Mouse (Mus musculus): ENCODE results near the gene Ndufs2. TPM values are rescaled to one million over a fixed set of nuclear protein-coding genes. Genes with fewer than 3 reads are reported as not detected.

Ndufs2 gene
- polyA plus RNA-seq, 1 experiment from 2014 or later: 188 TPM

DNA sequence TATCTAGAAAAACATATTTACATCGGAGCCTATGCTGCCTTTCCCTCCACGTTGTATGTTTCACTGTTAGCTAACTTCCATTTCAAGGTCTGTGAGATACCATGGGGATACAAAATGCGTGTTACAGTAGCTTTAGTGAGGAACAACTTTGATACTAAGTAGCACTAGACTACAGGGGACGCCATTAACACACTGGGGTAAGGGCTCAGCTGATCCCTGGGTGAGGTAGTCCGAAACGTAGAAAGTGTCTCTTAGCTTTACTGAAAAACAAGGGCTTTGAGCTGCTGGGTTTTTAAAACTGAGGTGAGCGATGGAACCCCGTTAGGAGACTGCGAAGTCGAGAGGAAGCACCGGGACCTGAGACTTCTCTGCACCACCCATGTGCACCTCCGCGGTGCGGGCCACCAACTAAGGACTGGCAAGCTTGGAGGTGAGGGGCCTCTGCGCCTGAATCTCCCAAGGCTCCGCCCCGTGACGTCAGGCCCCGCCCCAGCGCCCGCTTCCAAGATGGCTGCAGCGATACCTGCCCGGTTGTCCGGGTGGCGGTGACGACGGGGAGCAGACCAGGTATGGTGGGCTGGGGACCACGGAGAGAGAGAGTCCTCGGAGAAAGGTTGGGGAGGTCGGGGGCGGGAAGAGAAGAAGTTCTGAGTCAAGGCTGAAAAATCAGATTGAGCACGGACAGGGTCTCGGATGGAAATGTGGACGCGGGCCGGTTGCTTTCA, 18.8 kb upstream of the Ndufs2 start, which contains the start of gene B4galt3:
Gene B4galt3, plus strand, starts transcription at position 481 of the 725 bp plus-strand sequence.
- Histone ChIP-seq H3K4me2 (replicated peaks; ENCODE audit: low read depth, low read length) (peak within 1 kb of the TSS; percentile 87), H3K4me3 (ENCODE audit: low read depth, low read length) (peak within 1 kb of the TSS; percentile 84), H3K27me3 (replicated peaks; ENCODE audit: insufficient read depth, low read length) (no peaks in the 10 kb centered on the region), H3K9me3 (ENCODE audit: low read length) (no peaks in the 10 kb centered on the region), H3K36me3 (ENCODE audit: insufficient read depth, low read length) (peaks cover 15% of the 10 kb centered on the region; the same call in 1 of the 2 replicates), H3K4me1 (ENCODE audit: insufficient read depth, low read depth, low read length) (peaks cover 7% of the 10 kb centered on the region; the same call in 1 of the 2 replicates), H3K9ac (replicated peaks; ENCODE audit: low read depth) (peak within 1 kb of the TSS; percentile 71), H3K27ac (ENCODE audit: low read length) (peak within 1 kb of the TSS; percentile 91)
- 4% methylated on average over 36 of the region's 36 CpGs for WGBS
- TF ChIP-seq CTCF (IDR thresholded peaks at IDR 0.05): no peak; the same call in 1 of the 2 replicates
- 0 out of 2 replicates have a peak, but pooled peaks have one; percentile 18 for TF ChIP-seq EP300 (IDR thresholded peaks at IDR 0.05)
- DNase-seq (ENCODE audit: low spot score) (peak; percentile 93), ATAC-seq (peak; percentile 94)

DNA sequence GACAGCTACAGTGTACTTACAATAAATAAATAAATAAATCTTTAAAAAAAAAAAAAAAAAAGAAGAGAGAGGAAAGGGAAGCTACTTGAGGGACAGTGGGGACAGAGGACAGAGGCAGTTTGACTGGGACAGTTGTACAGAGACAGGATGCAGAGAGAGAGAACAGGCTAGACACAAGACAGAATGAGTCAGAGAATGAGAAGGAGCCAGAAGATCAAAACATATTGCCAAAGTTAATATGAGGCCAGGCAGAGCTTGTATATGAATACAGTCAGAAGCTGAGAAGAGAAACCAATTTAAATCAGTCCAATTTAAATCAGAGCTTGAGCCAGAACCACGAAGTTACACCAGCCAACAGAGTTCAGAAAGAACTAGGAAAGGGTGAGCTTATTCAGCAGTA, 17.2 kb upstream of the Ndufs2 start:
- ATAC-seq (no peak), DNase-seq (ENCODE audit: low spot score) (no peak)
- peaks cover 7% of the 10 kb centered on the region; the same call in 1 of the 2 replicates for H3K4me1 ChIP-seq (ENCODE audit: insufficient read depth, low read depth, low read length)
- no peak overlapping the region for H3K4me3 ChIP-seq (ENCODE audit: low read depth, low read length)
- H3K9me3 ChIP-seq (ENCODE audit: low read length): no peaks in the 10 kb centered on the region
- H3K27ac ChIP-seq (ENCODE audit: low read length): no peak overlapping the region
- H3K36me3 ChIP-seq (ENCODE audit: insufficient read depth, low read length): 0 out of 2 replicates have a peak, but pooled peaks cover 4% of the 10 kb centered on the region
- no peak for TF ChIP-seq CTCF (IDR thresholded peaks at IDR 0.05)
- TF ChIP-seq EP300 (IDR thresholded peaks at IDR 0.05): no peak
- no peaks in the 10 kb centered on the region for H3K27me3 ChIP-seq (replicated peaks; ENCODE audit: insufficient read depth, low read length)
- 63% methylated on average over 1 of the region's 1 CpGs for WGBS
- no peak overlapping the region for H3K4me2 ChIP-seq (replicated peaks; ENCODE audit: low read depth, low read length)
- no peak overlapping the region for H3K9ac ChIP-seq (replicated peaks; ENCODE audit: low read depth)

- Histone ChIP-seq H3K4me2 (replicated peaks; ENCODE audit: low read depth, low read length) (no peak overlapping the region), H3K36me3 (ENCODE audit: insufficient read depth, low read length) (no peaks in the 10 kb centered on the region), H3K27ac (ENCODE audit: low read length) (no peak overlapping the region), H3K27me3 (replicated peaks; ENCODE audit: insufficient read depth, low read length) (no peaks in the 10 kb centered on the region), H3K9me3 (ENCODE audit: low read length) (no peaks in the 10 kb centered on the region), H3K4me1 (ENCODE audit: insufficient read depth, low read depth, low read length) (peaks cover 10% of the 10 kb centered on the region; the same call in 1 of the 2 replicates), H3K4me3 (ENCODE audit: low read depth, low read length) (no peak overlapping the region), H3K9ac (replicated peaks; ENCODE audit: low read depth) (no peak overlapping the region)
- WGBS: 43% methylated on average over 4 of the region's 4 CpGs
- no peak for TF ChIP-seq EP300 (IDR thresholded peaks at IDR 0.05)
- TF ChIP-seq CTCF (IDR thresholded peaks at IDR 0.05): no peak
- DNase-seq (ENCODE audit: low spot score) (no peak), ATAC-seq (no peak)
Observed at GRCm38 (mm10) chr1:171265971-171266744, 15.0 kb upstream of the Ndufs2 start.

DNA sequence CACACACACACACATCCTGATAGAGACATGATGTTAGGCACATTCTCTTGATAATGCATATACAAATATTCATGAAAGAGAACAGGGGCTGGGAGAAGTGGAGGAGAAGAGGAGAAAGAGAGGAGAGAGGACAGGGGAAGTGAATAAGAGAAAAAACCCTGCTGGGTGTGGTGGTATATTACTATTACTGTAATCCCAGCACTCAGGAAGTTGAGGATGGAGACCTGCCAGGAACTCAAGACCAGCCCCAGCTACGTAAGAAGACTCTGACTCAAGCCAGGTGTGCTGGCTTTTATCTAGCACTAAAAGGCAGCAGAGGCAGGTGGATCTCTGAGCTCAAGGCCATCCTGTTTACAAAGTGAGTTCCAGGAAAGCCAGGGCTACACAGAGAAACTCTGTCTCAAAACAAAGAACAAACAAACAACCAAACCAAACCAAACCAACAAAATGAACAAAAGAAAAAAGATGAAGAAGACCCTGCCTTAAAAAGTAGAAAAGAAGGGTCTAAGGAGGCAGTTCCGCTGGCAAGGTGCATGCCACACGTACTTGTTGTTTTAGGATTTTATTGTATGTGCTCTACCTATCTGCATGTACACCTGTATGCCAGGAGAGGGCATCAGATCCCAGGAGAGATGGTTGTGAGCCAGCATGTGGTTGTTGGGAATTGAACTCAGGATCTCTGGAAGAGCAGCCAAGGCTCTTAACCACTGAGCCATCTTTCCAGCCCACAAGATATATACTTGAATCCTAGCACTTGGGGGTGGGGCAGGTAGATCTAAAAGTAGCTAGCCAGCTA, 12.7 kb upstream of the Ndufs2 start:
- no peak overlapping the region for H3K4me2 ChIP-seq (replicated peaks; ENCODE audit: low read depth, low read length)
- H3K4me3 ChIP-seq (ENCODE audit: low read depth, low read length): no peak overlapping the region
- peak overlapping the region; percentile 72 for H3K27ac ChIP-seq (ENCODE audit: low read length)
- H3K4me1 ChIP-seq (ENCODE audit: insufficient read depth, low read depth, low read length): peaks cover 7% of the 10 kb centered on the region; the same call in 1 of the 2 replicates
- no peaks in the 10 kb centered on the region for H3K36me3 ChIP-seq (ENCODE audit: insufficient read depth, low read length)
- TF ChIP-seq EP300 (IDR thresholded peaks at IDR 0.05) (0 out of 2 replicates have a peak, but pooled peaks have one; percentile 25), CTCF (IDR thresholded peaks at IDR 0.05) (peak; percentile 54)
- ATAC-seq: peak; percentile 5; the same call in 1 of the 2 replicates
- peak; percentile 67 for DNase-seq (ENCODE audit: low spot score)
- no peaks in the 10 kb centered on the region for H3K27me3 ChIP-seq (replicated peaks; ENCODE audit: insufficient read depth, low read length)
- 62% methylated on average over 3 of the region's 3 CpGs for WGBS
- H3K9ac ChIP-seq (replicated peaks; ENCODE audit: low read depth): no peak overlapping the region
- H3K9me3 ChIP-seq (ENCODE audit: low read length): no peaks in the 10 kb centered on the region

- Histone ChIP-seq H3K4me1 (ENCODE audit: insufficient read depth, low read depth, low read length) (peaks cover 7% of the 10 kb centered on the region; the same call in 1 of the 2 replicates), H3K27me3 (replicated peaks; ENCODE audit: insufficient read depth, low read length) (no peaks in the 10 kb centered on the region), H3K9me3 (ENCODE audit: low read length) (no peaks in the 10 kb centered on the region), H3K4me3 (ENCODE audit: low read depth, low read length) (no peak overlapping the region), H3K36me3 (ENCODE audit: insufficient read depth, low read length) (no peaks in the 10 kb centered on the region), H3K4me2 (replicated peaks; ENCODE audit: low read depth, low read length) (peak overlapping the region; percentile 36; the same call in 1 of the 2 replicates), H3K9ac (replicated peaks; ENCODE audit: low read depth) (no peak overlapping the region), H3K27ac (ENCODE audit: low read length) (peak overlapping the region; percentile 72)
- TF ChIP-seq EP300 (IDR thresholded peaks at IDR 0.05) (no peak), CTCF (IDR thresholded peaks at IDR 0.05) (no peak)
- DNase-seq (ENCODE audit: low spot score): peak; percentile 94
- WGBS: 0% methylated on average over 1 of the region's 2 CpGs
- peak; percentile 90 for ATAC-seq
Observed at GRCm38 (mm10) chr1:171263185-171263611, 12.0 kb upstream of the Ndufs2 start.
